Mouse (Mus musculus) Muller cell, postnatal 12 days (primary cell): ENCODE data around the gene Pemt.

ENCODE experiments used
- DNase-seq: peaks from one replicate; pipeline ENCODE4 v3.0.0-alpha.2; 2015; ENCODE audit errors: inconsistent ontology term

Gene Pemt

DNA sequence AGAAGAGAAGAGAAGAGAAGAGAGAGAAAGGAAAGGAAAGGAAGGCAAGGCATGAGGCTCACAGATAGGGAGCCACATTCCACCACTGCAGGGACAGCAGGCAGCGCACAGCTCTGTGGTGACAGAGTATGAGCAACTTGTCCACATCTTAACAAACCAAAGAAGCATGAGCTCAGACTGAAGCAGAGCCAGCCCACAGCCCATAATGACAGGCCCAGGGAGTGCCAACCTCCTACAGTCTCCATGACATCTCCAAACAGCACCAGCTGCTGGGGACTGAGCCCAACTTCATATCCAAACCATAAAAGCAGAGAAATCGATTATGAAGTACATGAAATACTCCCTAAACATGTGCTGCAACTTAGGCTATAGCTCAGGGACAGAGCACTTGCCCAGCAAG lies 11.7 kb upstream of the Pemt start:
- DNase-seq: peak; percentile 32

DNA sequence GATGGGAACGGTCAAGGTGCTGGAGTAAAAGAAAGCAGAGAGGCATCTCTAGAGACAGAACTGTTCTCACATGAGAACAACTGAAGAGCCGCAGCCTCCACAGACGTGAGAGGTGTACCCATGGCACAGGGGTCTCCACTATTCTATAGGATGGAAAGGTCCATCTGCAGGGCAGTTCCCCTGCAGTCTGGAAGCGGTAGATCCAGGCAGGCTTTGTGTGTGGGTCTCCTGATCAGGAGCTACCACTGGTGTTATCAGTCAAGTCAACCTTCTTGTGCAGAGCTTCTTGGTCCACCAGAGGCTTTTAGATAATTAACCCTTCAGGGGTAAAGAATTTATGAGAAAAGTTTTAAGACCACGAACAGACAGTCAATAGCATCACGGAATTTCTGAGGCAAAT lies 10.2 kb upstream of the Pemt start:
- DNase-seq: no peak

DNA sequence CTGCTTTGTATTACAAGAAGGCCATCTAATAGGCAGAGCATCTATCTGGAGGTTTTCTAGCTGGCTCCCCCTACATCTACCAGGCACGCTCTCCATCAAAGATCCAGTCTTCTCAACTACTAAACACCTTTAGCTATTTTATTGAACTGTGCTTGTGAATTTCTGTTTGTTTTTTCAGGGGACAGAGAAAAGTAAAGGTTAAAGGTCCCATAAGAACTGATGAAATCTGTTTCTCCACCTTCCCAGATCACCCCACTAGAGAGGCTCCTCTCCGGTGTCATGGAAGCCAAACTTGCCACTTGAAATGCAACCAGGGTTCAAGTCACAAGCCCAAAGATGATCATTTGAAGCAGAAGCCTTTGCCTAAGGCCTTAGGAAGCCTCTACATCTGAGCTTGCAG lies 2.6 kb upstream of the Pemt start:
- no peak for DNase-seq

DNA sequence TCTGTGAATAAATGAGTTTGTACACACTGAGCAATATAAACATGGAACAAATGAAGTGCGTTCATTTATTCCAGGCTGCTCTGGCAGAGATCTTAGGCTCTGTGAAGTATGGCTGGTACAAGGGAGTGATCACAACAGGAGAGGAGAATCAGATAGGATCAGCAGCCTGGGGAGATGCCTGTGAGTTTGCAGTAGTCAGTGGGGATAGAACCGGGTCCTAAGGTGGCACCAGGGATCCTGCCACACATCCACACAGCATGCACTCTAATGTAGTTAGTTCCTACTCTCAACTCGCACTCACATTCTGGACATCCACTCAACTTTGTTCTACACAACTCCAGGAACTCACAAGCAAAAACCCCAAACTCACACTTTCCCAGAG lies 622 bp downstream of the Pemt start:
- no peak for DNase-seq

DNA sequence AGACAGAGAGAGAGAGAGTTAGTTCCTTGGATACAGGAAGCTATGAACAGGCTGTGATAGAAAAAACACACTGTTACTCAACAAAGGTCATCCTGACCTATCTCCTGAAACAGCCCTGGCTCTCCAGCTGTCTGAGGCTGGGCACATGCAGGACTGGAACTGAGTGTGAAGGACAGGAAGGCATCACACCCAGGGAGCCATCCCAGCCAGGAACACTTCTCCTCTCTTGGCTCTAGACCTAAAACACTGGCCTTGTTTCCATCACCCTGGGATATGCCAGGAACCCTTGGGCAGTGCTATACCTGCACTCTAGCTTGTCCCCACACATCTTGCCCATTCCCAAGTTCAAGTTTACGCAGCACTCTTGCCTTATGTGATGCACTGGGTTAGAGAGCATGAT lies 1.5 kb downstream of the Pemt start:
- no peak for DNase-seq

DNA sequence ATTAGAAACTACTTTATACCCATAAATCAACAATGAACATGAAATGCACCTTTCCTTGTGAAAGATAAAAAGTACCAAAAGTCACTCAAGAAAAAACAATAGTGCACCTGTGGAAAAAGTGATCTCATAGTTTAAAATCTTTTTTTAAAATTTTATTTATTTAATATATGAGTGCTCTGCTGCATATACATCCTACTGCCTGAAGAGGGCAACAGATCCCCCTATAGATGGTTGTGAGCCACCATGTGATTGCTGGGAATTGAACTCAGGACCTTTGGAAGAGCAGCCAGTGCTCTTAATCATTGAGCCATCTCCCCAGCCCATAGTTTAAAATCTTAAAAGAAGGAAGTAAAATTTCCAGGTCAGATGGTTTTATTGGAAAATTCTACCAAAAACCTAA lies 4.0 kb downstream of the Pemt start:
- no peak for DNase-seq

DNA sequence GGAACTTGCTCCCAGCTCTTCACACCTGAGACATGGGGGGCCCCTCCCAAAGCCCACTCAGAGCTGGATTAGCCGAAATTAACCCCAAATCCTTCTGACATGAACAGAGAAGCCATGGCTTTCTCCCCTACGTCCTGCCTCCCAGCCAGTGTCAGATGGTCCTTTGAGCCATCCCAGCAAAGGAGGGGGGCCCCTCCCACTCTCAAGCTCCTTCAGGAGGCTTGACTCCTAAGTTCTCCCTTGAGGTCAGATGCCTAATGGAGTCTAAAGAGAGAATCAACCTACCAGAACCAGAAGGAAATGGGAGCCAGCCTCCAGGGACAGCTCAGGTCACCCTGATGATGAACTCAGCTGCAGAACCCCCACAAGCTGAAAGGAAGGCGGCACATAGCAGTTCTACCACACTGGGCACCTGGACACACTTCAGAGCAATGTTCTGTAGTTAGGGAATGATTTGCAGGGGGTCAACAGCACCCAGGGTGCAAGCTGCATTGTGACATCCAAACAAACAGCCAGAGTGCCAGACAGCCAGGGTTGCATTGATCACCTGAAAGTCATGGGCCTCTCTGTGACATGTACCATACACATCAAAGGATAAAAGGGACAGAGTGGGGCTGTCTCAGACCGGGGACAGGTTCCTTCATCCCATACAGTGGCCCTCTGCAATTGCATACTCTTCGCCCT lies 9.6 kb downstream of the Pemt start:
- DNase-seq: no peak

DNA sequence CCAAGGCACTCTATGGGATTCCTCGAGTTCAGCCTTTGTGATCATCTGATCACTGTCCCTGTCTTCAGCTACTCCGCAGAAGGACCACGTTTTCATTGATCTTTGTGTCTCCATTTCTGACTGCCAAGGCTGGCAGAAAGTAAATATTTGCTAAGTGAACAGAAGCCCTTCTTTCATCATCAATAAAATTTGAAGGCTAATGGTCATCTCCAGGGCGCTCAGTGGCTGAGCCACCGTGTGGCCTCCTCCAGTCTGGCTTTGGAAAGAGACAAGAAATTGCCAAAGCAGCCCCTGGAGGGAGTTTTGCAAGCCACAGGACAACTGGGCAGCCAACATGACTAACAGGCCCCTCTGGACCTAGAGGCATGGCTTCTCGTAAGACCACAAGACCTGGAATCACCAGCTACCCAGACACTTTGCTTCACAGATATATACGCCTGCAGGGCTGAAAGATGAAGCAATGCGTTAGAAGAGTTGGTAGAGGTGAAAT lies 11.3 kb downstream of the Pemt start:
- DNase-seq: no peak

DNA sequence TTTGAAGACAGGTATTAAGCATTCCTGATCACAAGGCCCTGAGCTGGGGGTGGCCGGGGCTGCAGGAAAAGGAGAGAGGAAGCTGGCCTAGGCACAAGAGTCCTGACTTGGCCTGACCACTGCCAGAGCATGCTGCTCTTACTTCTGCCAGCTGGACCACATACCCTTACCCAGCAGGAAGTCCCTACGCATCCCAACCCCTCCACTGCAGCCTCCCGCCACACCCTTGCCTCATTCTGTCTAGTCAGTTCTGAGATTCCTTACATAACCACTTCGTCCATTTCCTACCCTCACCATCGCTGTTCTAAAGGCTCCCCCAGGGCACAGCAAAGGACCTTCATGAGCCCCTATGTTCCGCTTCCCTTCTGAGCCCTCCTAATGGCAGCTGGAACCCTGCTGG lies 12.0 kb downstream of the Pemt start:
- DNase-seq: no peak

DNA sequence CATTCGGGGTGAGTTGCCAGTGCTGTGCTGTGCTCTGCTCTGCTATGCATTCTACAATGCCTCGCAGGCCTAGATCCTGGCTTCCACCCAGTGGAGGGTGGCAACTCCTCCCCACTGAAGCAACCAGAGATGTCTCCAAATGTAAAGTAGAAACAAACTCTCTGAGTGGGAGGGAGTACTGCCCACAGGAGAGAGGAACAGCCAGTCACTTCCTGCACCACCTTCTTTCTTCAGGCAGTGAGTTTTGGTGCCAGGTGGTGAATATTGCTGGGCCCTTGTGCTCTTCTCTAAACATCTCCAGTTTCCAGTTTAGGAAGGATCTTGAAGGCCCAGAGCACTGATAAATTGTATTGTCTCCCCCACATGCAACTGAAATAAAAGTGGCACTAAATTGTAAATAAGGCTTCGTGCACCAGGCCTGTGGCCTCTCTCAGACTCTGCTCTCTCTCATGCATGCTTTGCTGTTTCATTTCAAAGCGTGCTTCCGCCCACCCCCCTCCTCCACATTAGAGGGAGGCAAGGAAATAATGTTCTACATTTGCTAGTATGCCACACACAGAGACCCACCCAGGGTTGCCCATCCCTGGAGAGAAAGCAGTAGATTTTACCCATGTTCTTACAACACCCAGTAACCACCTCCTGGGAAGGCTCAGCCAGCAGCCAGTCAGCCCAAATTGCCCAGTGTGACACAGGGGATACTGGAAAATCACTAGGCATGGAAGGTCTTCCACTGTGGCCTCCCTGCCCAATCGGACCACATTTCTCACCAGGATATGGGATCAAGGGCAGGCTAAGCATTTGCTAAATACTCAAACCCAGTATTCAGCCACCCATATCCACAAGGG lies 13.5 kb downstream of the Pemt start:
- DNase-seq: no peak

DNA sequence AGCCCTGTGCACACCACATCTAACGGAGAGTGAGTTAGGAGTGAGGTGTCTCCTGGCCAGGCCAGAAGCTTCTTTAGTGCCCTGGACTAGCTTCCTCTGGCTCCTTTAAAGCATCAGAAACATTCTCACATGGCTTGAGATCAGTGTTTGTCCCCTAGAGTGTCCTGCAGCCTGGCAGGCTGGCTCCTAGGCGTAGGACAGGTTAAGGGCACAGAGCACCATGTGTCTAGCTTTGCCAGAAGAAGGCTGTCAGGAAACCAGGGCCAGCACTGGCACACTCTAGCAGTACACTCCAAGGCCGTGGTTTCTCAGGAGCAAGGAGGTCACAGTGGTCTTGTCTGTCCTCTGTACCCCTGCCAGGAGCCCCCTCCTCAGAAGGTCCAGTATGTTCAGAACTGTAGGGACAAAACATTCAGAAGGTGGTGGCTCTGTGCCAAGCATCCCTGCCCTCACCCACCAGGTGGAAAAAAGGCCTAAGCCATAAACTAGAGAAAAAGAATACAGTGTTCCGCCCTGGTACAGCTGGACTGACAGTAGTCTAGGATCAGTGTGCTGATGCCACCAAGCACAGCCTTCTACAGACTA lies 15.4 kb downstream of the Pemt start:
- DNase-seq: no peak

DNA sequence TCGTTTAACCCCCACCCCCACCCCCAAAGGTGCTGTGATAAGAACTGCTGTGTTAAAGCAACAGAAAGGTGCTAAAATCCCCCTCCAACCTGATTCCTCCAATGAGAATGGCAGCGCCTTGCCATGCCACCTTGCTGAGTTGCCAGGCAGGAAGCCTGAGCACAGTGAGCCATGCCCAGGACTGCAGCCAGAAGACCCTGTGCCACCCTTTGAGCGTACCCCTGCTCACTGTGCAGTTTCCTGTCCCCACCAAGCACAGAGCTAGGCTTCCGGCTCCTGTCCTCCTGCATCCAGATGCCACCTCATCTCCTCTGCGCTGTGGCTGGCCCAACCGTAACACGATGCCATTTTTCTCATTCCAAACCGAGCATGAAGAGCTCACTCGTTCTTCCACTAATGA lies 16.3 kb downstream of the Pemt start:
- DNase-seq: no peak

DNA sequence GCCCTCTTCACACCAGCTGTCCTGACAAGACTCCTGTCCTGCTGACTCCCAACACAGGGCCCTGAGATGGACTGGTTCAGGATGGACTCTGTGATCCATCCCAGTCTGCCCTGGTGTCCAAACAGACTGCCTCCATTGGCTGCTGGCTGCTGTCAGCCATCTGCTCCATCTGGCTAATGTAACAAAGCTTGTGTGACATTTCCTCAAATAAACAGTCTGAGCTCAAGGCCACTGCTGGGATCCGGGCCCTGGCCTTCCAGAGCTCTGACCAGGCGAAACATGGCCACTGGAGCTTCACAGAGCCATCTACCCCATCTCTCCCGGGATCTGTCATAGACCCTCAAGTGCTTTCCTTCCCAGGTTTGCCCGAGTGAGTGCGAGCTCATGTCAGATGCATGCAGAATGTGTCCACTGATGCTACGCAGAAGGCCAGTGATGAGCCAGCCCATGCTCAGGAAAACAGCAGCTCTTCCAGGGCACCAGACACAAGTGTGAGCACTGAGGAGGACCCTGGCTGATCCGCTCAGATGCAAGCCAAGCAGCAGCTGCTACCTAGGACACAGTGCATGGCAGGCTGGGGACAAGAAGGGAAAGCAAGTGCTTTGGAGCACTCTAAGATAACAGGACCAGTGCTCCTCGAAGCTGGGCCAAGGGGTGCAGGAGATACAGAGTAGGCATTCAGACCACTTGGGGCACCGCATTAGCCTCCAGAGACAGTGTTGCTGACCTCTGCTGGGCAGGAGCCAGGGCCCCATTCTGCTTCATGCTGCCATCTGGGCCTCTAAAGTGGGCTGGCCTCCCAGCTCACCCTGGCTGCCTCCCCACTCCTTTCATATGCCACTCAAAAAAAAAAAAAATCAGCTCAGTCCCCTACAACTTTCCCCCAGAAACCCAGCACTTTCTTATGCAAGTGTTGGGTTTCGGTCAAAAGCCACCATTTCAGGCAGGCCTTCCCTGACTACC lies 18.1 kb downstream of the Pemt start:
- peak; percentile 6 for DNase-seq

DNA sequence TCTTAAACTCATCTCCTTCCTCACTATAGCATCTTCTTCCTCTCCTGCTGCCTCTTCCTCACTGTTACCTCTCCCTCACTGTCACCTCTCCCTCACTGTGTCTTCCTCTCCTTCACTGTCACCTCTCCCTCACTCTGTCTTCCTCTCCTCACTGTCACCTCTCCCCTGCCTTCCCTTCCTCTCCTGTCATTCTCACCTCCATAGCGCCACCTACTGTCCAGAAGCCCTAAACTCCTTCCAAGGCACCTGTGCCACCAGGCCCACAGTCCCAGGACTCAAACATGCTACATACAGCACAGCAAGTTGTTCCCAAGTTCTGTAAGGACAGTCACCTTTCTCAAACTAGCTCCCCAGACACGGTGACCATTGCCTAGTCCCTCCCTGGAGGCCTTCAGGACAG lies 19.0 kb downstream of the Pemt start:
- peak; percentile 48 for DNase-seq

DNA sequence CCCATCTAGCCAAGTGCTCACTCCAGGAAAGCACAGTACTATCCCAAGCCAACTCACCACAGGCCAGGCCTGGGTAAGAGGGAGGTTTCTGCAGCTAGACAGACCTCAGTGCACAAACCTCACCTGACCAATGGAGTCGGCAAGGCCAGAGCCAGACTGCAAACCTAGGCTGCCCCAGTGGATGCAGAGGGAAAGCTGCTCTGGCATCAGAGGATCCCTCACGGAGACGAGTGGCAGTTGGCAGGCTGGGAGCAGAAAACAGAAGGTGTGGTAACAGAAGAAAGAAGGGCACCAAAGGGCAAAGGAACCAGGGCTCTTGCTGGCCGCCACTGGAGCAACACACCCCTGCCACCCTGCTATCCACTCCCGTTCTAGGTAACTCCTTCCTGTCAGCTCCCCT lies 20.1 kb downstream of the Pemt start:
- DNase-seq: no peak

DNA sequence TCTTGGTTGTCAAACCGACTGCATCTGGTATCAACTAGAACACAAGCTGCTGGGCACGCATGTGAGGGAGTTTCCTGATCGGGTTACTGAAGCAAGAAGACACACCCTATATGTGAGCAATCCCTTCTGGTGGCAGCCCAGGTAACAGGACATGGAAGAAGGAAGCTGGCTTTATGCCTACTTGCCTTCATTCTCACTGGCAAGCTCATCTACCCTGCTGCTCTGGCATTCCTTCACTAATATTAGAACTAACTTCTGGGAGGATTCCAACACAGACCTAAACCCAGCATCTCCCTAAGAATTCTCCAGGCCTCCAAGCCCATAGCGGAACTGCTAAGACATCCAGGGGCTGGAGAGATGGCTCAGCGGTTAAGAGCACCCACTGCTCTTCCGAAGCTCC lies 25.1 kb downstream of the Pemt start:
- DNase-seq: no peak

DNA sequence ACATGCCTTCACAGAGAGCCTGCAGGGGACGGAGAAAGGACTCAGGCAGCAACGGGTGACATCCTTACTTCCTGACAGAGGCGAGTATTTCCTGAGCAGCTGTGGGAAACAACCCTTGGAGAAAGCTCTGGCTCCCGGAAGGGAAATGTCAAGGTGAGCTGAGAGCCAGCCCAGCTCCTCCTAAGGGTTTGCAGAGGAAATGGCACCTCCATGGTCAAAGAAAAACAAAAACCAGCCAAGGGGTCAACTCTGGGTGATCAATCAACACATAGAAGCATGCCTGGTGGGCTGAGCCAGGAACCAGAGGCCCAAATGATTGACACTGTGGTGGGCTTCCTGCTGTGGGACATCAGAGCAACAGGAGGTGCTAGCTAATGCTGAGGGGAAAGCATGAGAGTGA lies 29.6 kb downstream of the Pemt start:
- DNase-seq: no peak

DNA sequence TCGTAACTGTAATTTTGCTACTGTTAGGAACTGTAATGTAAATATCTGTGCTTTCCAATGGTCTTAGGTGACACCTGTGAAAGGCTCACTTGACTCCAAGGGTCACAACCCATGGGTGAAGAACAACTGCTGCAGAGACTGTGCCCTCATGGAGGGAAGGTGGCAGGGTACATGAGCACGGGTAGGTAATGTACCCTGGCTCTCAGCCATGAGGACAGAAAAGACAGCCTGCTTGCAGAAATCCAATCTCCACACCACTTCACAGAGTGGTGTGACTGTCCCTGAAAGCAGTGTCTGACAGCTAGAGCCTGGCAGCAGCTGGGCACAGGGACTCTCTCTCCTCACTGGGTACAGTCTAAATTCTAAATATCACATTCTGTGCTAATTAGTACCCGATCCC lies 34.8 kb downstream of the Pemt start:
- no peak for DNase-seq

DNA sequence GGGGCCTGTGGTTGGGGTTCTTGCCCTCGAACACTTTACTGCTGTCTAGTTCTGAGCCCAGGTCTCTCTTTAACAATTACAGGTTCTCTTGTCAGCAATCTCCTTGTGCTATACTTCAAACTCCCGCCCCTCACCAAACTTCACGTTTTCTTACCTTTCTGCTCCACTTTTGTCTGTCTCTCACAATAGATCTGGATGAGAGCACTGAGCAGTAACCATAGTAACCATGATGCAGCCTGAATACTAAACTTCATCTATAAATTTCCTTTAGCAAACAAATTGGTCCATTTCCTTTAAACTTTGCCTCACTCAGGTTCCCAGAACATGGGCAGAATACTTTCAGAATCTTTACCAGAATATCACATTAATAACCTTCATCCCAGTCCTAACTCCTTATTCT lies 36.8 kb downstream of the Pemt start:
- DNase-seq: no peak

DNA sequence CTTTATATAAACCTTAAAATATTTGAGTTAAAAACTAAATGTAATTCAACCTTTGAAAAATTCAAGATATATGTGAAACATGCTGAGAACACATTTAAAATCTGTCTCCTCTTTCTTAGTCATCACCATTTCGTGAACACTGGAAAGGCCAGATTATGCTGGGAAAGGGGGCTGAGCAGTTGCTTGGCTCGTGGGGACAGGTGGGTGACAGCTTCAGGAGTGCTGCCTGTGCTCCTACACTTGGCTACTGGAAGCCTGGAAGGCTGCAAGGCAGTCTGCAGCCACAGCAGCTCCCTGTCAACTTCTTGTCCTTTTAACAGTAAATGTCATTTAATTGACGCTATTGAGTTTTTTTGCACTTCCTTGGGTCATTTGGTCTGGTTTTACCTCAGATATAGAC lies 40.4 kb downstream of the Pemt start:
- no peak for DNase-seq

DNA sequence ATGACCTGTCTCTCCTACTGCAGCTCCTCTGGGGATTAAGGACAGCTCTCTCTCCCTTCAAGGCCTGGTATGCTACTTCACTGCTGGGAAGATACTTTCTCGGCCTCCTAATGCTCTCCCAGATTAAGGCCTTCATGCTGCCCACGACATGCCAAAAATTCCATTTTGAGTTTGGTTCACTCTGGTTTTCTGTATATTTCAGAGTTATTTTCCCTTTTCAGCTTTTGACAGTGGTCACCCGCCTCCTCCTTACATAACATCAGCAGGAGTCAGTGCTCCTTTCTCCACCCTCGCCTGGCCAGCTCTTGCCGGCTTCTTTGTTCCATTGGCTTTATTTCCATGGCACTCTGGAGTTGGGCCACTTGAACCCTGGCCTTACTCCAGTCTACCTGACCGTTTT lies 41.6 kb downstream of the Pemt start:
- DNase-seq: no peak

DNA sequence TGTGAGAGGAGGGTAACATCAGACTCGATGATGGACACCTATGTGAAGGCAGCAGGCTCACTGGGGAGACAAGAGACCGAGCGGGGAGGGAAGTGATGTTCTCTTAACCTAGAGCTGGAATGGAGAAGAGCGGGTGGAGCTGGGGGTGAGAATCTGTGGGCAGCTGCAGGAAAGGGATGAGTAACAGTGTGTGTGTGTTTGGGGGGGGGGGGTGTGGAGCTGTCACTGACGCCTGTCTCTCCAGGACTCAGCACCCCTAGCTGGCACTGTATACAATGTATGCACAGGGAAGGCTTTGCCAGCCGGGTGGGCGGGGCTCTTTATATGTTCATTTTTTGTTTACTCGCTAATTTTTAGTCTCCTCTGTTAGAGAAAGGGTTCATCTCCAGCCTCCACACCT lies 42.5 kb downstream of the Pemt start:
- no peak for DNase-seq
